Mouse (Mus musculus) Patski (cell line): ENCODE measurements around the gene Kcnd3. TPM values are rescaled to one million over a fixed set of nuclear protein-coding genes. Genes with fewer than 3 reads are reported as not detected.

ENCODE experiments used
- ATAC-seq: fragments of 100-300 bp; one replicate; pipeline ENCODE4 v1.8.0; 2021
- CTCF ChIA-PET: fragments of 350-600 bp; sonication (Branson Sonifier 250); formaldehyde crosslinking; loops from one replicate; lab custom pipeline; 2022; ENCODE audit warnings: inconsistent platforms; lab: Charles Lee
- POLR2A ChIA-PET: fragments of 350-600 bp; sonication (Branson Sonifier 250); formaldehyde crosslinking; loops from one replicate; lab custom pipeline; 2022; ENCODE audit warnings: antibody characterized with exemption, inconsistent platforms; lab: Charles Lee
- DNase-seq: peaks from one replicate; pipeline ENCODE4 v3.0.0-alpha.2; 2011; ENCODE audit warnings: low read depth, low spot score
- H3K27me3 ChIP-seq: fragments of 371-371 bp; one replicate; pipeline ENCODE4 v1.5.1; 2021
- CTCF ChIP-seq: fragments of 100-300 bp; IDR thresholded peaks from one replicate; pipeline ENCODE4 v1.5.1; 2021
- in situ Hi-C: fragments of 300-500 bp; cut with MboI; formaldehyde crosslinking; loops from 3 replicates; pipeline ENCODE4 v1.11.1; 2018; ENCODE audit warnings: low pct_unique_long_range_greater_than_20kb, mixed read lengths
- polyA plus RNA-seq: library from polyadenylated mRNA; unstranded; gene quantifications from one replicate; pipeline ENCODE4 v1.2.3, GENCODE M21; 2021

Kcnd3 gene
- polyA plus RNA-seq, 1 experiment from 2014 or later: 8.3 TPM

GRCm38 (mm10) chr3:105453214-105453950 is 1.3 kb downstream of the Kcnd3 start:
- peaks cover 29% of the 10 kb centered on the region for H3K27me3 ChIP-seq
- no peak for TF ChIP-seq CTCF
- ChIA-PET CTCF (no interaction called here), POLR2A (no interaction called here)
- DNase-seq: no peak
- no peak for ATAC-seq
- in situ Hi-C loops: no loop called here

GRCm38 (mm10) chr3:105457657-105458056 is 5.5 kb downstream of the Kcnd3 start:
- ChIA-PET POLR2A (no interaction called here), CTCF (interaction anchor here (1.3 to 1.5 kb wide), 2 partner anchors 8 to 111 kb away, joined by 3 to 4 read pairs; no protein-coding TSS in a partner anchor)
- ATAC-seq (no peak), DNase-seq (no peak)
- TF ChIP-seq CTCF: no peak
- in situ Hi-C loops: no loop called here
- H3K27me3 ChIP-seq: peaks cover 14% of the 10 kb centered on the region

GRCm38 (mm10) chr3:105466538-105466937 is 14.4 kb downstream of the Kcnd3 start:
- DNase-seq (no peak), ATAC-seq (no peak)
- H3K27me3 ChIP-seq: peaks cover 11% of the 10 kb centered on the region
- CTCF ChIA-PET: interaction anchor here (1.2 kb wide), 1 partner anchor 19 kb away, joined by 5 read pairs; no protein-coding TSS in a partner anchor
- no peak for TF ChIP-seq CTCF
- POLR2A ChIA-PET: no interaction called here
- in situ Hi-C loops: no loop called here

- no peaks in the 10 kb centered on the region for H3K27me3 ChIP-seq
- no peak for ATAC-seq
- in situ Hi-C loops: no loop called here
- DNase-seq: no peak
- ChIA-PET POLR2A (interaction anchor here (0.6 kb wide), 1 partner anchor 747 kb away, joined by 3 read pairs; no protein-coding TSS in a partner anchor), CTCF (no interaction called here)
- TF ChIP-seq CTCF: no peak
Measured at GRCm38 (mm10) chr3:105472564-105472963, 20.4 kb downstream of the Kcnd3 start.

GRCm38 (mm10) chr3:105476408-105476807 is 24.3 kb downstream of the Kcnd3 start:
- DNase-seq (no peak), ATAC-seq (no peak)
- ChIA-PET POLR2A (interaction anchor here (0.6 kb wide), 1 partner anchor 12 kb away, joined by 3 read pairs; no protein-coding TSS in a partner anchor), CTCF (interaction anchor here (1.7 kb wide), 1 partner anchor 8 kb away, joined by 7 read pairs; no protein-coding TSS in a partner anchor)
- no peaks in the 10 kb centered on the region for H3K27me3 ChIP-seq
- TF ChIP-seq CTCF: no peak
- in situ Hi-C loops: no loop called here

- no peak for DNase-seq
- ChIA-PET POLR2A (no interaction called here), CTCF (no interaction called here)
- ATAC-seq: no peak
- no peak for TF ChIP-seq CTCF
- in situ Hi-C loops: no loop called here
- no peaks in the 10 kb centered on the region for H3K27me3 ChIP-seq
Measured at GRCm38 (mm10) chr3:105478876-105479275, 26.7 kb downstream of the Kcnd3 start.

GRCm38 (mm10) chr3:105481419-105481818 is 29.3 kb downstream of the Kcnd3 start:
- ChIA-PET CTCF (interaction anchor here (3.9 kb wide), 1 partner anchor 11 kb away, joined by 15 read pairs; no protein-coding TSS in a partner anchor), POLR2A (interaction anchor here (0.6 to 0.9 kb wide), 5 partner anchors 59 to 1860 kb away, joined by 3 to 4 read pairs (median 3); no protein-coding TSS in a partner anchor)
- in situ Hi-C loops: no loop called here
- TF ChIP-seq CTCF: no peak
- DNase-seq: no peak
- ATAC-seq: no peak
- no peaks in the 10 kb centered on the region for H3K27me3 ChIP-seq

GRCm38 (mm10) chr3:105483651-105484052 is 31.5 kb downstream of the Kcnd3 start:
- ATAC-seq (no peak), DNase-seq (no peak)
- TF ChIP-seq CTCF: no peak
- ChIA-PET CTCF (interaction anchor here (3.9 kb wide), 1 partner anchor 14 kb away, joined by 15 read pairs; no protein-coding TSS in a partner anchor), POLR2A (no interaction called here)
- in situ Hi-C loops: no loop called here
- no peaks in the 10 kb centered on the region for H3K27me3 ChIP-seq

GRCm38 (mm10) chr3:105487171-105487570 is 35.0 kb downstream of the Kcnd3 start:
- no peak for TF ChIP-seq CTCF
- in situ Hi-C loops: no loop called here
- no peaks in the 10 kb centered on the region for H3K27me3 ChIP-seq
- POLR2A ChIA-PET: interaction anchor here (0.7 kb wide), 1 partner anchor 26 kb away, joined by 3 read pairs; no protein-coding TSS in a partner anchor
- ATAC-seq (no peak), DNase-seq (no peak)
- CTCF ChIA-PET: interaction anchor here (1.8 kb wide), 1 partner anchor 107 kb away, joined by 3 read pairs; no protein-coding TSS in a partner anchor

- ChIA-PET POLR2A (interaction anchor here (0.6 to 0.8 kb wide), 3 partner anchors 11 to 33 kb away, joined by 3 read pairs; no protein-coding TSS in a partner anchor), CTCF (interaction anchor here (0.8 kb wide), 1 partner anchor 22 kb away, joined by 3 read pairs; no protein-coding TSS in a partner anchor)
- ATAC-seq: peak; percentile 83
- DNase-seq: peak; percentile 59
- H3K27me3 ChIP-seq: no peaks in the 10 kb centered on the region
- TF ChIP-seq CTCF: no peak
- in situ Hi-C loops: no loop called here
Measured at GRCm38 (mm10) chr3:105489607-105490006, 37.5 kb downstream of the Kcnd3 start.

- CTCF ChIA-PET: no interaction called here
- POLR2A ChIA-PET: no interaction called here
- H3K27me3 ChIP-seq: no peaks in the 10 kb centered on the region
- no peak for DNase-seq
- no peak for TF ChIP-seq CTCF
- no peak for ATAC-seq
- in situ Hi-C loops: no loop called here
Measured at GRCm38 (mm10) chr3:105494886-105495285, 42.8 kb downstream of the Kcnd3 start.
